Mouse (Mus musculus) kidney, postnatal 4 days (tissue): ENCODE data around the gene Gle1.

Experiments
- DNase-seq, 2 experiments: peaks; one replicate each; pipeline ENCODE4 v3.0.0; 2021; ENCODE audit warnings: mixed read lengths in 2 of 2

The Gle1 gene

GRCm38 (mm10) chr2:29965250-29965843 is 30.1 kb downstream of the Gle1 start, which contains the start of gene Sptan1:
Sptan1 (plus strand) TSS chr2:29965560.
- DNase-seq, result peak; percentile 99

GRCm38 (mm10) chr2:29965906-29966305 is 30.7 kb downstream of the Gle1 start:
- peak; percentile 63 to 72 for DNase-seq

GRCm38 (mm10) chr2:29966826-29967225 is 31.6 kb downstream of the Gle1 start:
- DNase-seq, result no peak

- DNase-seq, result peak; percentile 20 to 46
These were observed 32.5 kb downstream of the Gle1 start for GRCm38 (mm10) chr2:29967768-29968167.

GRCm38 (mm10) chr2:29968638-29969037 is 33.4 kb downstream of the Gle1 start:
- DNase-seq, result no peak

- DNase-seq, result peak; percentile 81 to 84
These were observed 36.8 kb downstream of the Gle1 start for GRCm38 (mm10) chr2:29971838-29972635.

- no peak for DNase-seq
These were observed 38.3 kb downstream of the Gle1 start for GRCm38 (mm10) chr2:29973525-29973924.

GRCm38 (mm10) chr2:29977307-29977706 is 42.1 kb downstream of the Gle1 start:
- peak; percentile 22 to 48 for DNase-seq

- no peak for DNase-seq
These were observed 45.4 kb downstream of the Gle1 start for GRCm38 (mm10) chr2:29980661-29981060.

- no peak for DNase-seq
These were observed 56.7 kb downstream of the Gle1 start for GRCm38 (mm10) chr2:29991962-29992361.

- DNase-seq, result peak in 1 of 2 experiments; percentile 14
These were observed 73.9 kb downstream of the Gle1 start for GRCm38 (mm10) chr2:30009101-30009500.
